ENCODE assay signal across 8 mouse cellular contexts in the genomic region with DNA sequence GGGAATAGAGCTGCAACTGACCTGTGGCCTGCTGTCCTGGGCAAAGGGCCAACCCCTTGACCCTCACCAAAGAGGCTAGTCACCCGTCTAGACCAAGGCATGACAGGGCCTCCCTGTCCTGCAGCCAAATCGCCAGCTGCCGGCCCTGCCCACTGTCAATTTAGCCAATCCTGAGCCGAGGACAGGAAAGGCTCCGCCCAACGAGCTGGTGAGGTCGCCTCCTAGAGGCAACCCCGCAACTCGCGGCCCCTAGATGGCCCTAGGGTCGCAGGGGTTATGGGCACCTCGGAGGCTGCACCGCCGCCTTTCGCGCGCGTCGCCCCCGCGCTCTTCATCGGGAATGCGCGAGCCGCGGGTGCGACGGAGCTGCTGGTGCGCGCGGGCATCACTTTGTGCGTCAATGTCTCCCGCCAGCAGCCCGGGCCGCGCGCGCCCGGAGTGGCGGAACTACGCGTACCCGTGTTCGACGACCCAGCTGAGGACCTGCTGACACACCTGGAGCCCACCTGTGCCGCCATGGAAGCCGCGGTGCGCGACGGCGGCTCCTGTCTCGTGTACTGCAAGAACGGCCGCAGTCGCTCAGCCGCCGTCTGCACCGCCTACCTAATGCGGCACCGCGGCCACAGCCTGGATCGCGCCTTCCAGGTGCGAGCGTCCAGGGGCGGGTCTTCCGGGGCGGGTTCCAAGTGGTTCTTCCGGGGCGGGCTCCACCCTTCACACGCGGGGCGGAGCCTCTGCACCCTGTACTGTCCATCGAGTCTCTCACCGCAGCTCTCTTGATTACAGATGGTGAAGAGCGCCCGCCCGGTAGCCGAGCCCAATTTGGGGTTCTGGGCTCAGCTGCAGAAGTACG. TPM values are rescaled to one million over a fixed set of nuclear protein-coding genes. Genes with fewer than 3 reads are reported as not detected.
DNase-seq lines count a peak whose midpoint lies in the region; ATAC-seq and TF ChIP-seq lines count a peak whose summit lies in the region.

A gene (plus strand): TSS at position 203 of the 853 bp plus-strand sequence.

- peak; percentile 89 for ATAC-seq in forebrain, embryonic 12.5 days (ENCODE audit: low FRiP score)
- peak; percentile 88 for ATAC-seq in heart, embryonic 16.5 days (replicated peaks; ENCODE audit: extremely low read depth, insufficient read depth, low FRiP score)
- peak; percentile 92 for ATAC-seq in liver, embryonic 15.5 days (ENCODE audit: insufficient read depth)
- ATAC-seq in neural tube, embryonic 12.5 days (ENCODE audit: low FRiP score, low read depth) = peak; percentile 92
- peak; percentile 90 for ATAC-seq in stomach, postnatal 0 days (ENCODE audit: low FRiP score, low TSS enrichment)

- peak within 1 kb of the TSS; percentile 60 for H3K4me2 ChIP-seq in forebrain, embryonic 12.5 days
- peak within 1 kb of the TSS; percentile 91 for H3K4me2 ChIP-seq in heart, embryonic 16.5 days (ENCODE audit: low read depth, low read length)
- H3K4me2 ChIP-seq in liver, embryonic 15.5 days = peak within 1 kb of the TSS; percentile 95
- peak within 1 kb of the TSS; percentile 68 for H3K4me2 ChIP-seq in neural tube, embryonic 12.5 days (replicated peaks)
- H3K4me2 ChIP-seq in stomach, postnatal 0 days (replicated peaks; ENCODE audit: low read depth) = peak within 1 kb of the TSS; percentile 81

- no peak for TF ChIP-seq EP300 in ES-Bruce4 (IDR thresholded peaks at IDR 0.05; ENCODE audit: insufficient read depth, low read depth, low read length)
- TF ChIP-seq EP300 in stomach, postnatal 0 days (optimal IDR thresholded peaks at IDR 0.05) = no peak

- no peaks in the 10 kb centered on the region for H3K36me3 ChIP-seq in ES-Bruce4 (ENCODE audit: control insufficient read depth, insufficient read depth, low read length, poor library complexity, severe bottlenecking)
- no peaks in the 10 kb centered on the region for H3K36me3 ChIP-seq in forebrain, embryonic 12.5 days (replicated peaks)
- no peaks in the 10 kb centered on the region for H3K36me3 ChIP-seq in heart, embryonic 16.5 days (ENCODE audit: control insufficient read depth, insufficient read depth)
- no peaks in the 10 kb centered on the region for H3K36me3 ChIP-seq in liver, embryonic 15.5 days (replicated peaks)
- no peaks in the 10 kb centered on the region for H3K36me3 ChIP-seq in neural tube, embryonic 12.5 days
- no peaks in the 10 kb centered on the region for H3K36me3 ChIP-seq in stomach, postnatal 0 days (ENCODE audit: control insufficient read depth, insufficient read depth, low read length)

- TF ChIP-seq POLR2A in ES-Bruce4 (IDR thresholded peaks at IDR 0.05; ENCODE audit: insufficient read depth, low read length) = peak; percentile 58

- TF ChIP-seq CTCF in ES-Bruce4 (IDR thresholded peaks at IDR 0.05; ENCODE audit: low read depth, low read length) = peak; percentile 49
- peak; percentile 82 for TF ChIP-seq CTCF in stomach, postnatal 0 days (IDR thresholded peaks at IDR 0.05; ENCODE audit: low read depth)

- under 1% methylated on average over 80 of the region's 81 CpGs for WGBS in forebrain, embryonic 12.5 days
- WGBS in heart, embryonic 16.5 days = under 1% methylated on average over 81 of the region's 81 CpGs
- WGBS in liver, embryonic 15.5 days (ENCODE audit: insufficient replicate concordance) = under 1% methylated on average over 81 of the region's 81 CpGs
- WGBS in neural tube, embryonic 12.5 days = under 1% methylated on average over 81 of the region's 81 CpGs
- WGBS in stomach, postnatal 0 days = under 1% methylated on average over 80 of the region's 81 CpGs

- no peaks in the 10 kb centered on the region for H3K27me3 ChIP-seq in ES-Bruce4 (ENCODE audit: control insufficient read depth, insufficient read depth, low read length, poor library complexity, severe bottlenecking)
- H3K27me3 ChIP-seq in forebrain, embryonic 12.5 days = peaks cover 10% of the 10 kb centered on the region
- H3K27me3 ChIP-seq in heart, embryonic 16.5 days (ENCODE audit: control insufficient read depth, insufficient read depth, low read length) = no peaks in the 10 kb centered on the region
- H3K27me3 ChIP-seq in liver, embryonic 15.5 days = peaks cover 15% of the 10 kb centered on the region; the same call in 1 of the 2 replicates
- H3K27me3 ChIP-seq in neural tube, embryonic 12.5 days (replicated peaks) = 0 out of 2 replicates have a peak, but pooled peaks cover 4% of the 10 kb centered on the region
- H3K27me3 ChIP-seq in stomach, postnatal 0 days (ENCODE audit: control insufficient read depth, insufficient read depth, low read length) = no peaks in the 10 kb centered on the region

- no peaks in the 10 kb centered on the region for H3K9me3 ChIP-seq in ES-Bruce4 (replicated peaks; ENCODE audit: control insufficient read depth, insufficient read depth, low read length, poor library complexity, severe bottlenecking)
- H3K9me3 ChIP-seq in forebrain, embryonic 12.5 days = no peaks in the 10 kb centered on the region
- H3K9me3 ChIP-seq in heart, embryonic 16.5 days (replicated peaks; ENCODE audit: control insufficient read depth, low read length) = no peaks in the 10 kb centered on the region
- no peaks in the 10 kb centered on the region for H3K9me3 ChIP-seq in liver, embryonic 15.5 days (replicated peaks)
- no peaks in the 10 kb centered on the region for H3K9me3 ChIP-seq in neural tube, embryonic 12.5 days
- H3K9me3 ChIP-seq in stomach, postnatal 0 days (ENCODE audit: control insufficient read depth, low read length) = no peaks in the 10 kb centered on the region

- H3K27ac ChIP-seq in ES-Bruce4 (ENCODE audit: insufficient read depth, low read length) = peak within 1 kb of the TSS; percentile 17; the same call in 1 of the 2 replicates
- peak within 1 kb of the TSS; percentile 89 for H3K27ac ChIP-seq in forebrain, embryonic 12.5 days
- H3K27ac ChIP-seq in heart, embryonic 16.5 days (ENCODE audit: low read length) = peak within 1 kb of the TSS; percentile 92
- H3K27ac ChIP-seq in liver, embryonic 15.5 days (replicated peaks) = peak within 1 kb of the TSS; percentile 92
- peak within 1 kb of the TSS; percentile 44 for H3K27ac ChIP-seq in neural tube, embryonic 12.5 days
- peak within 1 kb of the TSS; percentile 94 for H3K27ac ChIP-seq in stomach, postnatal 0 days (replicated peaks)

- peak within 1 kb of the TSS; percentile 89 for H3K9ac ChIP-seq in ES-Bruce4 (ENCODE audit: low read depth, poor library complexity, severe bottlenecking)
- peak within 1 kb of the TSS; percentile 71 for H3K9ac ChIP-seq in forebrain, embryonic 12.5 days
- peak within 1 kb of the TSS; percentile 79 for H3K9ac ChIP-seq in heart, embryonic 16.5 days (ENCODE audit: low read length)
- peak within 1 kb of the TSS; percentile 71 for H3K9ac ChIP-seq in liver, embryonic 15.5 days
- H3K9ac ChIP-seq in neural tube, embryonic 12.5 days = peak within 1 kb of the TSS; percentile 61
- H3K9ac ChIP-seq in stomach, postnatal 0 days (ENCODE audit: low read length) = peak within 1 kb of the TSS; percentile 78

- no peaks in the 10 kb centered on the region for H3K4me1 ChIP-seq in ES-Bruce4 (ENCODE audit: control insufficient read depth, insufficient read depth, low read length)
- H3K4me1 ChIP-seq in forebrain, embryonic 12.5 days = peaks cover 45% of the 10 kb centered on the region
- peaks cover 24% of the 10 kb centered on the region for H3K4me1 ChIP-seq in heart, embryonic 16.5 days (ENCODE audit: control insufficient read depth, insufficient read depth, low read length)
- H3K4me1 ChIP-seq in liver, embryonic 15.5 days (replicated peaks) = peaks cover 66% of the 10 kb centered on the region
- peaks cover 36% of the 10 kb centered on the region for H3K4me1 ChIP-seq in neural tube, embryonic 12.5 days
- peaks cover 15% of the 10 kb centered on the region for H3K4me1 ChIP-seq in stomach, postnatal 0 days (replicated peaks; ENCODE audit: control insufficient read depth, insufficient read depth)

- H3K4me3 ChIP-seq in ES-Bruce4 (ENCODE audit: low read depth, low read length) = peak within 1 kb of the TSS; percentile 90
- H3K4me3 ChIP-seq in forebrain, embryonic 12.5 days (replicated peaks) = peak within 1 kb of the TSS; percentile 77
- H3K4me3 ChIP-seq in heart, embryonic 16.5 days (ENCODE audit: low read length) = peak within 1 kb of the TSS; percentile 84
- H3K4me3 ChIP-seq in liver, embryonic 15.5 days (replicated peaks) = peak within 1 kb of the TSS; percentile 82
- H3K4me3 ChIP-seq in neural tube, embryonic 12.5 days = peak within 1 kb of the TSS; percentile 72
- H3K4me3 ChIP-seq in stomach, postnatal 0 days (ENCODE audit: low read depth, low read length) = peak within 1 kb of the TSS; percentile 84

- peak; percentile 86 for DNase-seq in c-Kit-positive CD71-positive TER-119-positive erythroid progenitor cells, embryonic 14.5 days (ENCODE audit: low spot score)
- peak; percentile 96 to 97 for DNase-seq in kidney, postnatal 36 days
- DNase-seq in stomach, postnatal 0 days (ENCODE audit: low spot score) = peak; percentile 95

RNA-seq across cellular contexts. Expression of the gene that starts here (rescaled TPM):
- 0.76 and 0.85 TPM in 2 replicates for polyA plus RNA-seq in ES-Bruce4 (2011; ENCODE audit: insufficient read depth, insufficient read length, low read depth, missing spikeins)
- 14.1 and 15.1 TPM in 2 replicates for polyA plus RNA-seq in forebrain, embryonic 12.5 days (2016; fragmentation: Nextera tagmentation; extraction: Ambion mirVana)
- polyA plus RNA-seq in heart, embryonic 16.5 days (2015; fragmentation: Nextera tagmentation; extraction: Ambion mirVana) = 16.6 and 18.5 TPM in 2 replicates
- polyA plus RNA-seq in liver, embryonic 15.5 days (2015; fragmentation: Nextera tagmentation; extraction: Ambion mirVana) = 7.4 and 8.0 TPM in 2 replicates
- 13.1 and 13.4 TPM in 2 replicates for polyA plus RNA-seq in neural tube, embryonic 12.5 days (2016; fragmentation: Nextera tagmentation; extraction: Ambion mirVana)
- 16.0 and 17.5 TPM in 2 replicates for polyA plus RNA-seq in stomach, postnatal 0 days (2015; fragmentation: Nextera tagmentation; extraction: Ambion mirVana)

Comparison
In these comparisons a context has a peak if more than half of its experiments do, and no peak if none do; other contexts are left out.
1. Peak in every context shown above with its lines: DNase-seq, ATAC-seq, H3K4me3 ChIP-seq and H3K27ac ChIP-seq.
2. H3K27ac ChIP-seq: peak in every context shown above with its lines; median percentile 94 in stomach, postnatal 0 days; 92 in heart, embryonic 16.5 days; 92 in liver, embryonic 15.5 days; 89 in forebrain, embryonic 12.5 days; 44 in neural tube, embryonic 12.5 days; 17 in ES-Bruce4.